Mouse (Mus musculus): ENCODE results near the gene Kctd19.
A peak's percentile ranks its signal among the peaks of the same experiment; 100 is the strongest.

Gene Kctd19

DNA sequence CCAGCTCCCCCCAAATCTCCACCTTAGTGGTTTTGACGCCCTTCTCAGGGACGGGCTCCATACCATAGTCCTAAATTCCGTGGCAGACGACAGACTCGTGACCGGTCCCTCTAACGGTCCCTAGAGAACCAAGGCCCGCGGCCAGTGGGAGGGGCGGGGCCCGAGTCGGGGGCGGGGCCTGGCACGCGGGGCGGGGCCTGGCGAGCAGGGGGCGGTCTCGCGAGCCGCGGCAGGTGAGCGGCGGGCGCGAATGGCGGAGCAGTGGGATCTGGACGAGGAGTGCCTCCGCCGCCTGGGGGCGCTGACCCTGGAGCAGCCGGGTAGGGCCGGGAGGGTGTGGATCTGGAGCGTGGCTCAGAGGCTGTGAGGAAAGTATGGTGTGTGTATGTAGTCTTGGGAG, at the start of gene Kctd19, which contains the start of gene Lrrc36:
Kctd19 (minus strand) TSS at position 112 of the 400 bp plus-strand sequence.
Lrrc36 (plus strand) TSS at position 181 of the 400 bp plus-strand sequence.
- peak; percentile 76 for DNase-seq

GRCm38 (mm10) chr8:105461085-105461803, 47.9 kb upstream of the Kctd19 start:
- no peak for DNase-seq

DNA sequence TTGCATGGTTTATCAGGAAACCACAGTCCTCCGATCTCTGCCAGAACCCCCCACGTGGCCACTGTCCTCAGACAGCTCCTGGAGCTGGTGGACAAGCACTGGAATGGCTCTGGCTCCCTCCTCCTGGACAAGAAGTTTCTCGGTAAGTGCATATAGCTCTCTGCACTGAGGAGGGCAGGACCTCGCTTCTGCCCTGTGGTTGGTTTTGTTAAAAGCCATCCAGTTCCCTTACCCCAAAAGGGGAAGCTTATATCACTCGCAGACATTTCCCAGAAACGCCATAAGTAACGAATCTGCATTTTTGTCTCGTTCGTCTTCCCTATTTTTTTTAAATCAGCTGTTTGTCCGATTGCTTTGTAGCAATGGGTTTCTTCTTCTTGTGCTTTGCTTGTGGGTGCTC, 41.9 kb upstream of the Kctd19 start:
- peak; percentile 37 for DNase-seq

DNA sequence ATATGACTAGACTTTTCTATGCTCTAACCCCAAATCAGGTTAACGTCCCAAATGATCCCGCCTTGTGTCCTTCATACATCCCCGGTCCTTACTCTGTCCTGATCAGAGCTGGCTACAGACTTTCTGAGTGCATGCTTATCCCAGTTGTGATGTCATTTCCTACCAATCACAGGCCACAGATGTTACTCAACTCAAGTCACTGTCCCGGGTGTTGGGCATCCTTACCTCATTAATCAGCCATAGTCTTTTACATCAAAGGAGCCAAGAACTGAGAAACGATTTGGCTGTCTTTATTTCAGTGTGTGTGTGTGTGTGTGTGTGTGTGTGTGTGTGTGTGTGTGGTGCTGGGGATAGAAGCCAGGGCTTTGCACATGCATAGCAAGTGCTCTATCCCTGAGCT, 40.8 kb upstream of the Kctd19 start:
- DNase-seq, result no peak

DNA sequence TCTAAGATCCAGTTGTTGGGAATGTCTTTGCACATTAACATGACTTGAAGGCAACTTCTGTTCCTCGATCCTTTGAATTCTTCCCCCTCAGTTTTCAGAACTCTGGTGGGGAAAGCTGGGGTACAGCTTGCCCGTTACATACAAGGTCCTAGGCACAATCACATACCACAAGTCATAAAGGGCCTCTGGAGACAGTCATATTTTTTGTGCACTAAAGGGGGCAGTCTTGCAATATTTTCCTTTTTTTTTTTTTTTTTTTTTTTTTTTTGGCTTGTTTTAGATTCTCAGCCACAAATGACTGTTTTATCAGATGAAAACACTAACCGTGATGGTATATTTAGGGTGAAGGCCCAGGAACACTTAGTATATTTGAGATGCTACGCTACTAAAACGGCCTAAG, 40.0 kb upstream of the Kctd19 start:
- no peak for DNase-seq

GRCm38 (mm10) chr8:105451903-105452603, 38.8 kb upstream of the Kctd19 start:
- no peak for DNase-seq

DNA sequence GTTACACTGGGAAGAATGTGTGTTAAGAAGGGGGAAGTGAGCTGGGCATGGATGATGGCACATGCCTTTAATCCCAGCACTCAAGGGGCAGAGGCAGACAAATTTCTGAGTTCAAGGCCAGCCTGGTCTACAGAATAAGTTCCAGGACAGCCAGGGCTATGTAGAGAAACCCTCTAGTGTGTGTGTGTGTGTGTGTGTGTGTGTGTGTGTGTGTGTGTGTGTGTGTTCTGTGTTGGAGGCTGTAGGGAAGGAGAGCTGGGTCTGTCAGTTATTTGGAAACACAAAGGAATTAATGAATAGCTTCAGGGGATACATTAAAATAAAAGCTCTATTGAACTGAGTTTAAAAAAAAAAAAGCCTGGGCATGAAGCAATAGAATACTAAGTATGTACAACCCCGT, 37.7 kb upstream of the Kctd19 start:
- DNase-seq, result no peak

DNA sequence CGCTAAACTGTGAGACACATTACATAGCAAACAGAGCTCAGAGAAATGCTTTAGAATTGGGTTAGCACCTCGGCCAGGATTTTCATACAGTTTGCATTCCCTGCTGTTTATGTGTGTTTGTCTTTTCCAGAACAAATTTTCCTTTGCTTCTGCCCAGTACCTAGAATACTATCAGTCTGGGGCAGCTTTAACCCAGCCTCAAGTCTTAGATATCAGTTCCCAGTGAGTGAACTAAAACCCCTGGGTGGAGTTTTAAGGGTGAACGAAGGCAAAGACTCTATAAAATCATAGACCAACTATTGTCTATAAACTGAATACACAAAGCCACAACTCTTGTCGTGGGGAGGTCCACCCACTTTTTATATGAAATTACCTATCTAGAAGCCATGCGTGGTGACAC, 35.3 kb upstream of the Kctd19 start:
- peak; percentile 42 for DNase-seq

- peak; percentile 31 for DNase-seq
Observed at GRCm38 (mm10) chr8:105448188-105448587, 34.9 kb upstream of the Kctd19 start.

DNA sequence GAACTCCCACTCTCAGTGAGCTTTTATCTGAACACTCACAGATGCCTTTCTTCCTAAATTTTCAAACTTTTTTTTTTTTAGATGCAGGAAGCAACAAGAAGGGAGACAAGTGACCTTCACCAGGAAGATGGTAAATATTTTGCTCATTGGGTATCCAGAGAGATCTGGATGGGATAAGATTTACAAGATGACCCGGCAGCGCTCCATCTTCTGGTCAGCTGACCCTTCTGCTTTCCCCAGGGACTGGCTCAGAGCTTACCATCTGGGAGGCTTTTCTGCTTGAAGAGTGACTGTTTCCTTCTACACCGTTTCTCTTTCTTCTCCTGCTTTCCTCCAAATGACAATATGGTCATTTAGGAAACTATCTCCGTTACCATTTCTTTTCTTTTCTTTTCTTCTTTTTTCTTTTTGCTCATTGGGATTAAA, 32.8 kb upstream of the Kctd19 start:
- DNase-seq, result no peak

- no peak for DNase-seq
Observed at GRCm38 (mm10) chr8:105445296-105446126, 32.2 kb upstream of the Kctd19 start.

- DNase-seq, result no peak
Observed at GRCm38 (mm10) chr8:105442661-105443060, 29.4 kb upstream of the Kctd19 start.

DNA sequence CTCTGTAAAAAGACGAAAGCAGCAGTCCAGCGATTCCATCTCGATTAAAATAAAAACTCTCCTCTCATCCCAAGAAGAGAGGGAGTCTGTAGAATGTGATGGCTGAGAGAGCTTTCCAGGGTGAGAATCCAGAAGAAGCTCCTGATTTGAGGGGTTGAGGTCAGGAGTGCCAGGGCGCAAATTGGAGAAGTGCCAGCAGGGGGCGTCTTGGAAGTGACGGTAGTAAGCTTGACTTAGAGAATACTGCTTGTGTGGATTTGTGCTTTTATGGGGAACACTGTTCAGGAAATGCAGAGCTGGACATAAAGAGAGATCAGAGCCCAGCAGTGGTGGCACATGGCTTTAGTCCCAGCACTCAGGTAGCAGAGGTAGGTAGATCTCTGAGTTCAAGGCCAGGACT, 28.1 kb upstream of the Kctd19 start:
- DNase-seq, result peak; percentile 79

GRCm38 (mm10) chr8:105438865-105439264, 25.6 kb upstream of the Kctd19 start:
- peak; percentile 63 for DNase-seq

DNA sequence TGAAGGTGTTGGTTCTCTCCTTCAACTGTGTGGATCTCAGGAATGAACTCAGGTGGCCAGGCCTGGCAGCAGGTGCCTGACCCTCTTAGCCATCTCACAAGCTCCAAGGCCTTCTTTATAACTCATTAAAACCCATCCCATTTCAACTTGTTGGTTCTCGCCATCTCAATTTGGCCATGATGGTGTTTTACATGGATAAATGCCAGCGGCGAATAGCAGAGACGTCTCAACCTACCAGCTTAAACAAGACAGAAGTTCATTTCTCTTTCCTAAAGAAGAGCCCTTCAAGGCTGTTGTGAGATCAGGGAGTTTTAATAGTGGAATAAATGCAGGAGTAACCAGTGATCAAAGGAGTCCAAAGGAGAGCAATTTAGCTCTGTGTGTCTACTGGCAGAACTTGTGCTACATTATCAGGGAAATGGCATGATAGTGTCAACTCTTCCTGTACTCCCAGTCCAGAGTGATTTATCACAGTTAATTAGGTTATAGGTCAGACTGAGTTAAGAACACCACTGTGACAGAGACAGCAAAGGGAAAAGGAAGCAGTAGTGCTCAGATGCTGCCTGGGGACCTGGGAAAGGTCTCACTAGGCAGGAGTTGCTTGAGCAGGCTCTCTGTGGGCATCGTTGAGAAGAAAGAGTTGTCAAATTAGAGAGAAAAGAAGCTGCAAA, 23.9 kb upstream of the Kctd19 start:
- no peak for DNase-seq

GRCm38 (mm10) chr8:105436218-105436617, 22.9 kb upstream of the Kctd19 start:
- DNase-seq, result no peak

DNA sequence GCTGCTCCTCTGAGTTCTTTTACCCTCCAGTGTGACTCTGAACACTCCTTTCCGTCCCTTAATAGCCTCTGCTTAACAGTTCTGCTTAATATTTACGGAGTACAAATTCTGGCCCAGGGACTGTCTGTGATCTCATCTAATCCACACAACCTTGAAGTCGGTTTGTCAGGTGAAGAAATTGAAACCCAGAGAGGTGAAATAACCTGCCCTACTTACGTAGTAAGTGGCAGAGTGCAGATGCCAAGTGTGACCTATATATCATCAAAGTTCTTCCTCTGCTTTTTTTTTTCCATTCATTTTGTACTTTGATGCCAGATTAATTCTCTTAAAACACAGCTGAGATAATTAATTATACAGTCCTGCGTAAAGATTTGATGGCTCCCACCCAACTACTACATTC, 20.8 kb upstream of the Kctd19 start:
- DNase-seq, result no peak

DNA sequence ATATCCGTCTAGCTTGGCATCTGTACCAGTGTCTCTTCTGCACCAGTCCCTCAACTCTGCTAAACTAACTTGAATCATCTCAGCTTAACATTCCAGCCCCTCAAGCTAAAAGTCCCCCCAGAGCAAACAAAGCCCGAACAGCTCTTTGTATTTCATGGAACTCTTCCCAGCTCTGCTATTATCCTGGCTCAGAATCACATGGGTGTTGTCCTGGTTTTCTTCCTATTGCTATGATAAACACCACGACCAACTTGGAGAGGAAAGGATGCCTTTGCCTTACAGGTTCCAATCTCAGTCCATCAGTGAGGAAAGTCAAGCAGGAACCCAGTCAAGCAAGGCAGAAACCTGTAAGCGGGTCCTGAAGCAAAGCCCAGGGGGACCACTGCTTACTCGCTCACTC, 20.2 kb upstream of the Kctd19 start:
- no peak for DNase-seq

DNA sequence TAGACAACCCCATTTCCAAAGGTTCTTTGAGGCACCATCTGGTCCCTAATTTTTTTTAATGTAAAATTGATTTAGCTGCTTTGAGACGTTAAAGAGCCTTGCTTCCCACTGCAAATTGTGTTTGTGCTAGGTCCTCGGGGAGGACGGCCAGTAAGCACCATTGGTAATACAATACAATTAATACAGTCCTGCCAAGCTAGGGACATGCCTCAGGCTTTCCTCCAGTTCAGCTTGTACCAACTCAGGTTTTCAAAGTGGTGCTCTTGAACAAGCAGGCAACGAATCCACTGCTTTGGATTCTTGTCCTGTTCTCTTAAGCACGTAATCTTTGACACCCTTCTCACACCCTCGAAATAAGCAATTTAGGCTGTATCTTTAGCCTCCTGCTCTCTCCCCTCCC, 19.7 kb upstream of the Kctd19 start:
- no peak for DNase-seq

- no peak for DNase-seq
Observed at GRCm38 (mm10) chr8:105431743-105432515, 18.6 kb upstream of the Kctd19 start.

GRCm38 (mm10) chr8:105426878-105427277, 13.6 kb upstream of the Kctd19 start:
- DNase-seq, result no peak

- DNase-seq, result no peak
Observed at GRCm38 (mm10) chr8:105422006-105422405, 8.7 kb upstream of the Kctd19 start.

All from liver (tissue).